Mouse (Mus musculus): ENCODE data around the gene Tac2.

DNA sequence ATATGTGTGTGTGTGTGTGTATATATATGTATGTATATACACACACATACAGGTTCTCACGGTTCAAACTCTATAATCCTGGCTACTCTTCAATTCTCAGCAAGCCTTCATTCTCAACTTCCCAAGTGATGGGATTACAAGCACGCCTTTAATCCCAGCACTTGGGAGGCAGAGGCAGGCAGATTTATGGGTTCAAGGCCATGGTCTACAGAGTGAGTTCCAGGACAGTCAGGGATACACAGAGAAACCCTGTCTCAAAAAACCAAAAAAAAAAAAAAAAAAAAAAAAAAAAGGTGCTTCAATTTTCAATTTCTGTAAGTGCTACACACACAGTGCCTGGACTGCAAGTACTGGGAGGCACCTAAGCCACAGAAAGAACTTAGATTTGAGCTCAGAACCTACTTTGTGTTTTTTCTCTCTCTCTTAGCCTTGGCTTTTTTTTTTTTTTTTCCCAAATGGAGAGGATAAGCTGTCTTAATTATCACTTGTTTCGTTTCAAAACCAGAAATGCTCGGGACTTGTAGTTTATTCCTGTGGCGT is 48.3 kb upstream of the Tac2 start:
- TF ChIP-seq TAL1 (IDR thresholded peaks at IDR 0.05; ENCODE audit: low read length) (no peak), GATA1 (IDR thresholded peaks at IDR 0.05; ENCODE audit: low read length) (no peak)
